8 mouse cellular contexts compared by ENCODE assay signal in genomic region chr4:33189735-33190036, GRCm38 (mm10). TPM values are rescaled to one million over a fixed set of nuclear protein-coding genes. Genes with fewer than 3 reads are reported as not detected.
DNase-seq lines count a peak whose midpoint lies in the region; ATAC-seq and TF ChIP-seq lines count a peak whose summit lies in the region.

TSS of gene Pm20d2 (minus strand) at chr4:33189737.

- no peak for ATAC-seq in lung, embryonic 15.5 days (ENCODE audit: borderline replicate concordance, extremely low read depth, low FRiP score, low TSS enrichment)
- no peak for ATAC-seq in forebrain, embryonic 14.5 days
- no peak for ATAC-seq in hindbrain, embryonic 14.5 days (ENCODE audit: low FRiP score)

- peak within 1 kb of the TSS; percentile 87 for H3K27ac ChIP-seq in lung, embryonic 15.5 days
- H3K27ac ChIP-seq in forebrain, embryonic 14.5 days (ENCODE audit: low read depth, low read length): peak within 1 kb of the TSS; percentile 92
- H3K27ac ChIP-seq in hindbrain, embryonic 14.5 days: peak within 1 kb of the TSS; percentile 92

- H3ac ChIP-seq in myocyte (ENCODE audit: control insufficient read depth, insufficient read length): no peak within 1 kb of the TSS

- no peaks in the 10 kb centered on the region for H3K79me2 ChIP-seq in myocyte (ENCODE audit: control insufficient read depth, insufficient read depth)

- H3K9ac ChIP-seq in lung, embryonic 15.5 days: peak within 1 kb of the TSS; percentile 59
- peak within 1 kb of the TSS; percentile 80 for H3K9ac ChIP-seq in forebrain, embryonic 14.5 days (ENCODE audit: low read length)
- peak within 1 kb of the TSS; percentile 75 for H3K9ac ChIP-seq in hindbrain, embryonic 14.5 days

- H3K4me3 ChIP-seq in lung, embryonic 15.5 days: peak within 1 kb of the TSS; percentile 71
- peak within 1 kb of the TSS; percentile 61 for H3K4me3 ChIP-seq in forebrain, embryonic 14.5 days (ENCODE audit: low read depth, low read length)
- peak within 1 kb of the TSS; percentile 73 for H3K4me3 ChIP-seq in hindbrain, embryonic 14.5 days (replicated peaks; ENCODE audit: low read length)
- H3K4me3 ChIP-seq in myocyte: no peak within 1 kb of the TSS

- H3K4me1 ChIP-seq in lung, embryonic 15.5 days: peaks cover 6% of the 10 kb centered on the region; the same call in 1 of the 2 replicates
- no peaks in the 10 kb centered on the region for H3K4me1 ChIP-seq in forebrain, embryonic 14.5 days (ENCODE audit: control insufficient read depth, insufficient read depth, low read length)
- 0 out of 2 replicates have a peak, but pooled peaks cover 2% of the 10 kb centered on the region for H3K4me1 ChIP-seq in hindbrain, embryonic 14.5 days (replicated peaks; ENCODE audit: control insufficient read depth, insufficient read depth, low read length)

- no peaks in the 10 kb centered on the region for H3K36me3 ChIP-seq in lung, embryonic 15.5 days
- peaks cover 14% of the 10 kb centered on the region for H3K36me3 ChIP-seq in forebrain, embryonic 14.5 days (ENCODE audit: control insufficient read depth, insufficient read depth, low read length)
- H3K36me3 ChIP-seq in hindbrain, embryonic 14.5 days (replicated peaks; ENCODE audit: control insufficient read depth, insufficient read depth): peaks cover 5% of the 10 kb centered on the region; the same call in 1 of the 2 replicates
- H3K36me3 ChIP-seq in myocyte (ENCODE audit: control insufficient read depth, insufficient read depth): no peaks in the 10 kb centered on the region

- WGBS in lung, embryonic 15.5 days: 13% methylated on average over 6 of the region's 6 CpGs
- 13% methylated on average over 6 of the region's 6 CpGs for WGBS in forebrain, embryonic 14.5 days
- WGBS in hindbrain, embryonic 14.5 days: 19% methylated on average over 6 of the region's 6 CpGs

- H3K27me3 ChIP-seq in lung, embryonic 15.5 days: peaks cover 13% of the 10 kb centered on the region; the same call in 1 of the 2 replicates
- H3K27me3 ChIP-seq in forebrain, embryonic 14.5 days (replicated peaks; ENCODE audit: control insufficient read depth, insufficient read depth, low read length): no peaks in the 10 kb centered on the region
- H3K27me3 ChIP-seq in hindbrain, embryonic 14.5 days (ENCODE audit: control insufficient read depth, insufficient read depth, low read length): no peaks in the 10 kb centered on the region
- peaks cover 16% of the 10 kb centered on the region for H3K27me3 ChIP-seq in myocyte (ENCODE audit: control insufficient read depth, insufficient read depth, insufficient read length)

- TF ChIP-seq POLR2A in myocyte (IDR thresholded peaks at IDR 0.05; ENCODE audit: insufficient read length, low read depth): no peak

- no peak for DNase-seq in lung, postnatal 14 days
- DNase-seq in forebrain, embryonic 14.5 days (ENCODE audit: low spot score): no peak
- no peak for DNase-seq in hindbrain, embryonic 14.5 days (ENCODE audit: low spot score)
- no peak for DNase-seq in frontal cortex, postnatal 10 days (ENCODE audit: low spot score in 2 of 2)
- DNase-seq in thymus, postnatal 0 days (ENCODE audit: low spot score): no peak
- no peak for DNase-seq in kidney, postnatal 36 days

- peak within 1 kb of the TSS; percentile 98 for H3K4me2 ChIP-seq in lung, embryonic 15.5 days
- H3K4me2 ChIP-seq in forebrain, embryonic 14.5 days (ENCODE audit: low read length): peak within 1 kb of the TSS; percentile 71
- peak within 1 kb of the TSS; percentile 87 for H3K4me2 ChIP-seq in hindbrain, embryonic 14.5 days (replicated peaks)
- H3K4me2 ChIP-seq in myocyte (ENCODE audit: low read depth): peak within 1 kb of the TSS; percentile 1

- H3K9me3 ChIP-seq in lung, embryonic 15.5 days: no peaks in the 10 kb centered on the region
- no peaks in the 10 kb centered on the region; the same call in 1 of the 2 replicates for H3K9me3 ChIP-seq in forebrain, embryonic 14.5 days (replicated peaks; ENCODE audit: control insufficient read depth, low read length)
- H3K9me3 ChIP-seq in hindbrain, embryonic 14.5 days (ENCODE audit: control insufficient read depth, low read length): no peaks in the 10 kb centered on the region

TF ChIP-seq in myocyte, 11 proteins besides CTCF, POLR2A, EP300 and RAD21:
- TF ChIP-seq CEBPB (IDR thresholded peaks at IDR 0.05; ENCODE audit: insufficient read depth, poor library complexity, severe bottlenecking) (no peak), MAX (IDR thresholded peaks at IDR 0.05; ENCODE audit: low read depth) (no peak), E2F4 (IDR thresholded peaks at IDR 0.05; ENCODE audit: insufficient read depth) (no peak), TCF12 (IDR thresholded peaks at IDR 0.05; ENCODE audit: insufficient read depth, poor library complexity, severe bottlenecking) (no peak), TCF3 (IDR thresholded peaks at IDR 0.05; ENCODE audit: insufficient read length, low read depth) (no peak), POLR2AphosphoS2 (IDR thresholded peaks at IDR 0.05; ENCODE audit: insufficient read length, low read depth) (no peak), MYOG (IDR thresholded peaks at IDR 0.05; ENCODE audit: control insufficient read depth in 1 of 3, insufficient read depth in 1 of 3, insufficient read length in 2 of 3, low read depth in 2 of 3) (no peak), USF1 (IDR thresholded peaks at IDR 0.05; ENCODE audit: low read depth) (no peak), SRF (IDR thresholded peaks at IDR 0.05; ENCODE audit: control insufficient read depth, insufficient read length, low read depth) (no peak), MYOD1 (IDR thresholded peaks at IDR 0.05; ENCODE audit: control insufficient read depth in 1 of 3, insufficient read length in 2 of 3, low read depth in 2 of 3) (no peak), REST (IDR thresholded peaks at IDR 0.05; ENCODE audit: insufficient read depth, insufficient read length) (no peak)

RNA-seq across cellular contexts. Expression of gene Pm20d2, which starts in this region (rescaled TPM):
- polyA plus RNA-seq in lung, embryonic 15.5 days (2015; fragmentation: Nextera tagmentation; extraction: Ambion mirVana): 1.2 and 1.6 TPM in 2 replicates
- 2.0 and 2.5 TPM in 2 replicates for polyA plus RNA-seq in forebrain, embryonic 14.5 days (2014; fragmentation: Nextera tagmentation; extraction: Ambion mirVana)
- polyA plus RNA-seq in hindbrain, embryonic 14.5 days (2014; fragmentation: Nextera tagmentation; extraction: Ambion mirVana): 2.1 and 2.3 TPM in 2 replicates
- polyA plus RNA-seq in myocyte (2012; fragmentation: generic; extraction: Trizol): not detected
- 0.18 TPM in 1 of 2 replicates, not detected in the other for polyA plus RNA-seq in thymus, postnatal 0 days (2015; fragmentation: Nextera tagmentation; extraction: Ambion mirVana)

Comparison
In these comparisons a context has a peak if more than half of its experiments do, and no peak if none do; other contexts are left out.
1. H3K4me2 ChIP-seq: peak in every context shown above with its lines; median percentile 98 in lung, embryonic 15.5 days; 87 in hindbrain, embryonic 14.5 days; 71 in forebrain, embryonic 14.5 days; 1 in myocyte.